Mouse (Mus musculus) G1E (cell line): Measurements from ENCODE around the gene Tiam2.

Experiments
- CTCF ChIP-seq: IDR thresholded peaks from 2 replicates; pipeline ENCODE4 v1.5.1; 2012; ENCODE audit warnings: low read depth, low read length, inconsistent platforms, mixed read lengths
- GATA1 ChIP-seq: IDR thresholded peaks from 2 replicates; pipeline ENCODE4 v1.6.1; 2012; ENCODE audit warnings: borderline replicate concordance, low read length, inconsistent platforms, mixed read lengths
- POLR2AphosphoS5 ChIP-seq: IDR thresholded peaks from 2 replicates; pipeline ENCODE4 v1.6.1; 2012; ENCODE audit warnings: low read depth, low read length, inconsistent platforms; ENCODE audit not compliant: insufficient replicate concordance

GRCm38 (mm10) chr17:3407051-3407450, 80.7 kb downstream of the Tiam2 start:
- TF ChIP-seq CTCF (no peak), GATA1 (no peak), POLR2AphosphoS5 (no peak)
